Mouse (Mus musculus): ENCODE measurements around the gene Ighmbp2.

GRCm38 (mm10) chr19:3264348-3264747 is 18.5 kb downstream of the Ighmbp2 start:
- TF ChIP-seq CTCF (IDR thresholded peaks at IDR 0.05; ENCODE audit: low read depth, low read length), result no peak
- no peak for TF ChIP-seq POLR2A (IDR thresholded peaks at IDR 0.05; ENCODE audit: extremely low read depth, insufficient read depth, low read length)

Data from liver, adult 2 months (tissue).